Mouse (Mus musculus) kidney, postnatal 0 days (tissue): Measurements from ENCODE around the gene Ccdc6. TPM values are rescaled to one million over a fixed set of nuclear protein-coding genes. Genes with fewer than 3 reads are reported as not detected.

ENCODE experiments used
- ATAC-seq: fragments of 200-750 bp; cut with Nextera tagmentation; replicated peaks from 2 replicates; pipeline ENCODE4 v1.8.0; 2017; ENCODE audit warnings: low read depth, moderate number of reproducible peaks, moderate TSS enrichment, moderate library complexity; ENCODE audit not compliant: low FRiP score
- DNase-seq: peaks from one replicate; pipeline ENCODE4 v3.0.0-alpha.2; 2016; ENCODE audit warnings: low spot score
- H3K27ac ChIP-seq: fragments of 300-500 bp; sonication (generic); 2 replicates; pipeline ENCODE4 v1.5.1; 2014; ENCODE audit warnings: mild to moderate bottlenecking
- H3K27me3 ChIP-seq: fragments of 300-500 bp; sonication (generic); 2 replicates; pipeline ENCODE4 v1.6.1; 2014; ENCODE audit warnings: low read length, mixed read lengths; ENCODE audit not compliant: insufficient read depth
- H3K36me3 ChIP-seq: fragments of 300-500 bp; sonication (generic); 2 replicates; pipeline ENCODE4 v1.6.1; 2014; ENCODE audit warnings: low read length, mixed read lengths; ENCODE audit not compliant: insufficient read depth
- H3K4me1 ChIP-seq: fragments of 300-500 bp; sonication (generic); replicated peaks from 2 replicates; pipeline ENCODE4 v1.6.1; 2014; ENCODE audit warnings: antibody characterized with exemption, low read length, mixed read lengths; ENCODE audit not compliant: insufficient read depth
- H3K4me2 ChIP-seq: fragments of 300-500 bp; sonication (generic); 2 replicates; pipeline ENCODE4 v1.6.1; 2014; ENCODE audit warnings: mild to moderate bottlenecking, low read length, moderate library complexity, mixed read lengths
- H3K4me3 ChIP-seq: fragments of 300-500 bp; sonication (generic); replicated peaks from 2 replicates; pipeline ENCODE4 v1.5.1; 2014; ENCODE audit warnings: low read depth, low read length
- H3K9ac ChIP-seq: fragments of 300-500 bp; sonication (generic); 2 replicates; pipeline ENCODE4 v1.6.1; 2014; ENCODE audit warnings: low read depth, low read length
- H3K9me3 ChIP-seq: fragments of 300-500 bp; sonication (generic); replicated peaks from 2 replicates; pipeline ENCODE4 v1.6.1; 2016; ENCODE audit warnings: low read length, inconsistent platforms, mixed read lengths
- CTCF ChIP-seq: IDR thresholded peaks from 2 replicates; pipeline ENCODE4 v1.5.1; 2016; ENCODE audit warnings: antibody characterized with exemption, low read depth, mild to moderate bottlenecking, moderate library complexity
- whole genome bisulfite sequencing: fragments of 180-500 bp; shearing (Covaris S2); extraction: QIAGEN DNeasy Blood & Tissue Kit; methylation state at CpG from one replicate; pipeline ENCODE4 v1.1.7; 2014; 5-methylcytosine and 5-hydroxymethylcytosine counted together
- polyA plus RNA-seq: library from polyadenylated mRNA; unstranded; fragments of >200 nt; fragmentation: Nextera tagmentation; extraction: Ambion mirVana; gene quantifications from 2 replicates; pipeline ENCODE4 v1.2.1, GENCODE M21; 2015

The Ccdc6 gene
- polyA plus RNA-seq, 1 experiment from 2014 or later, result 16.6 TPM

DNA sequence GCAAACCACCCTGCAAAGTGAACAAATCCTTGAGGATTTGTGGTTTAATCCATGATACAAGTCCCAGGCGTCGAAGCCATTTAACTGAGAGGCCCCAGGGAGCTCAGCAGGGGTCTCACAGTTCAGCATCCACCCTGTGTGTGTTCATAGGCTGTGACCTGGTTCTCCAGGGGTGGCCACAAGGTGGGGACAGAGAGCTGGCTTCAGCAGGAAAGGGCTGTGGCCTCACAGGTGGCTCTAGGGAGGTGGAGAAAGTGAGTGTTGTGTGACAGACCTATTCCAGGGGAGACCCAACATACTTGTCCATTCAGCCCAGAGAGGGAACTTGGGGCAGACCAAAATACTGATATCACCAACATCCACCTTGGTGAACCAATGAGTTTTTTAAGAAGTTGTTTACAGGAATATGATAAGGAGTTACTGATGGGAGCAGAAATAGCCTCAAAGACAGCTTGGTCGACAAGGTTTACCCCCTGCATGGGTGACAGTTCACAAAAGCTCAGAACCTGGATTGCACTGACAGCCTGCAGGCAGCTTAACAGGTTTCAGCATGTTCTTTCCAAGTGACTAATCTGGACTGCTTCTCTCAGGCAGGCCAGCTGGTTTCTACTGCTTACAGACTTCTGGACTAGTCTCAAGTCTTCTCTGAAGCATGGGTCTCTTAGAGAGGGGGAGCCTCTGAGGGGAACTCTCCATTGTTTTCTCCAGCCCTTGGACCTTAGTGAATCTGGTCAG is 59.7 kb downstream of the Ccdc6 start:
- Histone ChIP-seq H3K36me3 (peaks cover 29% of the 10 kb centered on the region), H3K4me3 (no peak overlapping the region), H3K9me3 (no peaks in the 10 kb centered on the region), H3K4me2 (no peak overlapping the region), H3K9ac (no peak overlapping the region), H3K4me1 (no peaks in the 10 kb centered on the region), H3K27me3 (no peaks in the 10 kb centered on the region), H3K27ac (no peak overlapping the region)
- peak; percentile 64 for TF ChIP-seq CTCF
- no peak; the same call in 1 of the 2 replicates for ATAC-seq
- WGBS, result 84% methylated on average over 3 of the region's 3 CpGs
- DNase-seq, result no peak

DNA sequence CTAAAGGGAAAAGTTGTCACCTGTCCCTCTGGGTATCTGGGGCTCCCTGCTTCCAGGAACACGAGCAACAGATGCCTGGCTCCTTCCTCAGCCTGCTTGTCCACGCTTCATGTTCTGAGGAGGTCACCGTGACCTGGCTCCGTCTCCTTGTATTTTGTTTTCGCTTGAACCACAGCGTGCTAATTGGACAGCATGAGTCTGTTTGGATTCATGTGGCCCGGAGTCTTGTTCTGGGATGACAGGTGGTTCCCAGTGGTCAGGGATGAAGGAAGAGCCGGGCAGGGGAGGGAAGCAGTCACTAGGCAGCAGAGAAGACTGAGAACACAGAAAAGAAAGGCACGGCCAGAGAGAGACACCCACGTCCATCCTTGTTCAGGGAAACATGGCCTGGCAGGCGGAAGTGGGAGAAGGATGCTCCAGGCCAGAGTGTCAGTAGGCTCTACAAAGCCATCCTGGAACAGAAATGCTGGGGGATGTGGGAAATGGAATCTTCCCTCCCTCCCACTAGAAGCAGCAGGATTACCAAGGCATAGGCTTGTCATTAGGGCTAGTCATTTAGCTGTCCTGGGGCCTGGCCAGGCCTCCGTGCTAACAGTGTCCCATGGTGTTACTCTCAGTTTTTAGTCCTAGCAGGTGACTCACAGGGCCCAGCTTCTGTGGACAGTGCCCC is 62.9 kb downstream of the Ccdc6 start:
- no peaks in the 10 kb centered on the region for H3K9me3 ChIP-seq
- H3K27me3 ChIP-seq, result no peaks in the 10 kb centered on the region
- no peak overlapping the region for H3K4me2 ChIP-seq
- no peak for TF ChIP-seq CTCF
- ATAC-seq (no peak), DNase-seq (no peak)
- no peak overlapping the region for H3K4me3 ChIP-seq
- H3K27ac ChIP-seq, result no peak overlapping the region
- WGBS, result 67% methylated on average over 12 of the region's 12 CpGs
- no peak overlapping the region for H3K9ac ChIP-seq
- H3K36me3 ChIP-seq, result peaks cover 21% of the 10 kb centered on the region
- H3K4me1 ChIP-seq, result no peaks in the 10 kb centered on the region

GRCm38 (mm10) chr10:70160811-70161210 is 63.9 kb downstream of the Ccdc6 start:
- no peak for DNase-seq
- H3K4me3 ChIP-seq, result no peak overlapping the region
- H3K27me3 ChIP-seq, result no peaks in the 10 kb centered on the region
- H3K27ac ChIP-seq, result no peak overlapping the region
- ATAC-seq, result no peak
- no peak overlapping the region for H3K4me2 ChIP-seq
- H3K9me3 ChIP-seq, result no peaks in the 10 kb centered on the region
- peaks cover 12% of the 10 kb centered on the region for H3K36me3 ChIP-seq
- no peaks in the 10 kb centered on the region; the same call in 1 of the 2 replicates for H3K4me1 ChIP-seq
- H3K9ac ChIP-seq, result no peak overlapping the region
- 88% methylated on average over 12 of the region's 12 CpGs for WGBS
- TF ChIP-seq CTCF, result no peak

- Histone ChIP-seq H3K27ac (no peak overlapping the region), H3K4me2 (no peak overlapping the region), H3K27me3 (no peaks in the 10 kb centered on the region), H3K9ac (no peak overlapping the region), H3K36me3 (peaks cover 12% of the 10 kb centered on the region), H3K4me1 (no peaks in the 10 kb centered on the region; the same call in 1 of the 2 replicates), H3K4me3 (no peak overlapping the region), H3K9me3 (no peaks in the 10 kb centered on the region)
- ATAC-seq (no peak), DNase-seq (no peak)
- no peak for TF ChIP-seq CTCF
- WGBS, result 78% methylated on average over 14 of the region's 14 CpGs
Observed at GRCm38 (mm10) chr10:70161504-70161903, 64.6 kb downstream of the Ccdc6 start.

DNA sequence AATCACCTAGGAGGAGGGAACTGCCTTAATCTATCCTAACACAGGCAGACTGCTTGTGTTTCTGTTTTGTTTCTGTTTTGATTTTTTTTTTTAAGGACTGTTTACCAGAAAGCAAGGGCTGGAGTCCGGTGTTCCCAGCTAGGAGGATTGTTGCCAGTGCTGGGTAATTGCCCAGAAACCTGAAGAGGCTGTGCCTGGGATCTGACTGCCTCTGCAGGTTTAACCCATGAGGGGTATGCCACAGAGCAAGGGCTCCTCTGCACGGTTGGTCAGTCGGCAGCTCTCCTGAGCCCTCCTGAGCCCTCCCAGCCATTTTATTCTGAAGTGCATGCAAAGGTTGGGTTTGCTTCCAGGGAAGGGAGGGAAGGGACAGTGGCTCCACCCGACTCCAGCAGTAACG is 66.8 kb downstream of the Ccdc6 start:
- ATAC-seq, result peak; percentile 37; the same call in 1 of the 2 replicates
- 28% methylated on average over 5 of the region's 5 CpGs for WGBS

GRCm38 (mm10) chr10:70165877-70166276 is 69.0 kb downstream of the Ccdc6 start:
- Histone ChIP-seq H3K9ac (no peak overlapping the region), H3K27me3 (no peaks in the 10 kb centered on the region), H3K9me3 (no peaks in the 10 kb centered on the region), H3K27ac (no peak overlapping the region), H3K4me3 (no peak overlapping the region), H3K36me3 (peaks cover 20% of the 10 kb centered on the region), H3K4me2 (no peak overlapping the region), H3K4me1 (no peaks in the 10 kb centered on the region; the same call in 1 of the 2 replicates)
- 42% methylated on average over 6 of the region's 6 CpGs for WGBS
- TF ChIP-seq CTCF, result peak; percentile 65
- ATAC-seq (no peak), DNase-seq (peak; percentile 70)

More for the DNA sequence above, 66.8 kb downstream of the Ccdc6 start:
- Histone ChIP-seq H3K9me3 (no peaks in the 10 kb centered on the region), H3K4me2 (peak overlapping the region; percentile 4; the same call in 1 of the 2 replicates), H3K4me3 (no peak overlapping the region), H3K27me3 (no peaks in the 10 kb centered on the region), H3K4me1 (no peaks in the 10 kb centered on the region; the same call in 1 of the 2 replicates), H3K27ac (peak overlapping the region; percentile 19), H3K9ac (no peak overlapping the region), H3K36me3 (peaks cover 11% of the 10 kb centered on the region)
- DNase-seq, result peak; percentile 45
- no peak for TF ChIP-seq CTCF
